Mouse (Mus musculus) mouse embryonic stem cell (cell line): ENCODE measurements around the gene Olfr738.

Experiments used
- in situ Hi-C, 2 experiments: fragments of 300-500 bp; cut with MboI; formaldehyde crosslinking; loops; 1 replicate in 1 of 2; 3 replicates in 1 of 2; pipeline ENCODE4 v1.14.3; 2019 to 2020; ENCODE audit warnings: low sequenced_read_pairs in 2 of 2, low pct_unique_long_range_greater_than_20kb in 1 of 2, mixed read lengths in 1 of 2; ENCODE audit not compliant: unreplicated experiment in 1 of 2

The Olfr738 gene

DNA sequence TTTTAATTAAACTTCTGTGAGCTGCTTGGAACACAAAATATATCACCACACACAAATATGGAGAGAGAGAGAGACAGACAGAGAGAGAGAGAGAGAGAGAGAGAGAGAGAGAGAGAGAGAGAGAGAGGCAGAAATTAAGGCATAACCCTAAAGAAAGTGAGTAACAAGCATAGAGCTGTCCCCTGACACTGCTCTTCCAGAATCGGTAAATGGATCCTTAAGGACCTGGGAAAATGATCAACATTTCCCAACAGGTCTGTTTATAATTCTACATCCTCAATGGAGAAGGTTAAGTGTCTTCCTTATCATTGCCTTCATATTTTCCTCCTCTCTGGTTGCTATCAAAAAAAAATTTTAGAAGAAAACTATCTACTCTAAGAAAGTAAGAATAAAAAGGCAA is at the start of gene Olfr738:
TSS of gene Olfr738 (plus strand) at position 301 of the 400 bp plus-strand sequence.
- in situ Hi-C loops: no loop called here

DNA sequence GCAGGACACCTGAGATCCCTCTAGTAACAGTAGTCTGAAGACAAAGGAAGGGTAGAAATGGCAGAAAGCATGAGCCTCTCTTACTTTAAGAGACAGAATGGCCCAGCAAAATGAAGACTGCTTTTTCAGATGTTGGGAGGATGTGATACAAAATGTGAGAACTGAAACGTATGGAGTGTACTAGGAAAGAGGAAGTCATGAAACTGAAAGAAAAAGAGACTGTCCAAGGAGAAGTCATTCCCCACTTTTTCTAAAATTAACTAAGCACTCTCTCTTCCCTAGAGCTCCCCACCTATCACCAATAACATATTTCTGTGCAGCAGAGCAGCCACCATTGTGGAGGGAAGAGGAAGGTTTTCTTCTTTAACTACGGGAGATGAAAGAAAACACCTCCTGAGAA is 49.8 kb upstream of the Olfr738 start, which contains the start of gene Tlr11:
TSS of gene Tlr11 (plus strand) at position 322 of the 400 bp plus-strand sequence.
- in situ Hi-C loops: loop anchor here in 1 of 2 experiments (25.0 kb wide), 1 partner anchor 405 kb away; no protein-coding TSS in a partner anchor

DNA sequence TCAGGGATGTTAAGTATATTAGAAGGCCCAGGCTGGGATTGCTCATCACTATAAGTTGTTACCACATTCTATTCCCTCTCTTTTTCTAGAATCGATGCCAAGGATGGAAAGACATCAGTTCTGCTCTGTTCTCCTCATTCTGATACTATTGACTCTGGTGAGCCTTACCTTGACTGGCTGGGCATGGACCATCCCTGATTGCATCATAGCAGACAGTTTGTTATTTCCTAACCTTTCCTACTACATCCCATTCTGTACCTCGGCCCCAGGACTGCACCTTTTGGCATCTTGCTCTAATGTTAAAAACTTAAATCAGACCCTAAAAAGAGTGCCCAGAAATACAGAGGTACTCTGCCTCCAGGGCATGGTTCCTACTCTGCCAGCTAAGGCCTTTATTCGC is 46.9 kb upstream of the Olfr738 start:
- in situ Hi-C loops: loop anchor here in 1 of 2 experiments (25.0 kb wide), 1 partner anchor 402 kb away; no protein-coding TSS in a partner anchor

DNA sequence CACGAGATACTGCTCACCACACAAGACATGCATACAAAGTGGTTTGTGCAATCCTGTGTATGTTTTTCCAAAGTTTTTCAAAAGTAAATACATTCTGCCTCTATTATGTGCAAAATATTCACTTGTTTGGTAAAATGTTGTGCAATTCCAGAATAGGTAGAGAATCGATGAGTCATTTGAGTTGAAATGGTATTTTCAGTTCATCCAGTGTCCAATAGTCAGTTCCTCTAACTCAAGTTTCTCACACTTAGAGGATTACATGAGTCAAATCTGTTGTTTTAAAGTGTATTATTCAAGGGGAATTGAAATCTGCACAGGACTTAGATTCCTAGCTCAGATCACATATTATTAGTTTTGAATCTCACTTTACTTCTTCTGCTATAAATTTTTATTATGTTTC is 43.8 kb upstream of the Olfr738 start:
- in situ Hi-C loops: loop anchor here in 1 of 2 experiments (25.0 kb wide), 1 partner anchor 399 kb away; no protein-coding TSS in a partner anchor

DNA sequence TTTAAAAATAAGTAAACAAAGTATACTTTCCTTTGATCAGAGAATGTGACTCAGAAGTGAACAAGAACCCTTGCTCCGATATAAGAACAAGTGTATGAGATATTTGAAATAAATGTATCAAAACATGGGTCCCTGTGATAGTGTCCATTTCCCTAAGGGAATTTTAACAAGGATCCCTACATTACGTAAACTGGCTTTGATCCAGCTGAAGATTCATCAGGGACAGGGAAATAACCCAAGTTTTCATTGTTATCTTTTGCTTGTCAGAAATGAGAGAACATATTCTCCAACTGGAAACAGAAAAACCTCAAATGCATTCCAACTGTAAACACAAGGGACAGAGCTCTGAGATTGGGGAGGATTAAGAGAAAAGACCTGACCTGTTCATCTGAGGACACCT is 26.5 kb upstream of the Olfr738 start, which contains the start of gene Olfr736:
TSS of gene Olfr736 (plus strand) at position 301 of the 400 bp plus-strand sequence.
- in situ Hi-C loops: no loop called here

DNA sequence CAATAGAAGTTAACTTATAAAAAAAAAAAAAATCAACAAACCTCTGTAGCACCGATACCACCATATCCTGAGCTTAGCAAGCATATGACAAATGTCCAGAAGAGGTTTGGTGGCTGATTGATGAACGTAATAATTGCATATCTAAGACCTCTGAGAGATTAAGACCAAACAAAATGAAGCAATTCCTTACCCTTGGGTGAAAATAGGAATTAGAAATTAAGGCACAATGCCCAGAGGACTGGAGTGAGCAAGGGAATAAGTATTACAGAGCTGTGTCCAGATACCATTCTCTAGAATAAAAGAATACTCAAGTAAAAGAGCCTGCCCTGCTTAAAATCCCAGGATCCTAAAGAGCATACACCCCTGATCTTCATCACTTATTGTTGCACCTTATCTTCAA is 11.0 kb downstream of the Olfr738 start, which contains the start of gene Olfr739:
TSS of gene Olfr739 (plus strand) at position 301 of the 400 bp plus-strand sequence.
- in situ Hi-C loops: no loop called here

DNA sequence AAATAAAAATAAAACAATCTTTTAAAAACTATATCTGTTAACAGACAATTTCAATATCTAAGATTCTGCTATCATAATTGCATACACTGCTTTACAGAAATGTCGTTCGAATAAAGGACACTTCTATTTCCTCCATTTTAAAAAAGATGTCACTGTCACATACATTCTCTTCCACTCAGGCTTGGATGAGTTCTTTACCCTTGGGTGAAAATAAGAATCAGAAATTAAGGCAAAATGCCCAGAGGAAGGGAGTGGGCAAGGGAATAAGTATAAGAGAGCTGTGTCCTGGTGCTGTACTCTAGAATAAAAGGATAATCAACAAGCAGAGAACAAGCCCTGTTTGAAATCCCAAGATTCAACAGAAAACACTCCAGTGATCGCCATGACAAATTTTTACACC is 37.9 kb downstream of the Olfr738 start, which contains the start of gene Olfr740:
TSS of gene Olfr740 (plus strand) at position 301 of the 400 bp plus-strand sequence.
- in situ Hi-C loops: no loop called here
